Mouse (Mus musculus): ENCODE results near the gene Osr1.

DNA sequence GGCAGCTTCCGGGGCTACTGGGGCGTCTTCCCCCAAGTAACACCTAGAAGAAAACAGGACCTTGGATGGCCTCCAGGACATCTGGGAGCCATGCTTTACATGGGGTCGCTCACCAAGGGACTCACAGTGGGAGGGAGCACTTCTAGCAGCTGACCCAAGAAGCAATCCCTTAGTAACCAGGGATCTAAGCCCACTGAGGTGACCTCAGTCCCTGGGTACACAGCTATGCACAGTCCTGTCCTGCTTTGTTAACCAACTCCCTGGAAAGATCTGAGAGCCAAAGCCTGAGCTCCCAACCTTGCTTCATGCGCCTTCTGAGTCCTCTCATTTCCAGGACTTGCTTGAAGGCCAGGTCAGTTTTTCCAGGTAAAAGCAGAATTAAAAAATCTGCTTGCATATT is 2.1 kb downstream of the Osr1 start:
- TF ChIP-seq GATA1 (IDR thresholded peaks at IDR 0.05; ENCODE audit: low read length) = no peak
- no peak for TF ChIP-seq TAL1 (IDR thresholded peaks at IDR 0.05; ENCODE audit: low read length)
